Mouse (Mus musculus) midbrain, embryonic 11.5 days (tissue): Measurements from ENCODE around the gene Clec2d. TPM values are rescaled to one million over a fixed set of nuclear protein-coding genes. Genes with fewer than 3 reads are reported as not detected.

Experiments
- ATAC-seq: fragments of 200-750 bp; cut with Nextera tagmentation; 2 replicates; pipeline ENCODE4 v1.8.0; 2017; ENCODE audit warnings: moderate TSS enrichment, moderate library complexity; ENCODE audit not compliant: low FRiP score
- DNase-seq: peaks from one replicate; pipeline ENCODE4 v3.0.0; 2015; ENCODE audit warnings: low spot score; ENCODE audit errors: missing footprints
- H3K27ac ChIP-seq: fragments of 300-500 bp; sonication (generic); 2 replicates; pipeline ENCODE4 v1.5.1; 2014; ENCODE audit warnings: low read depth, low read length
- H3K27me3 ChIP-seq: fragments of 300-500 bp; sonication (generic); 2 replicates; pipeline ENCODE4 v1.6.1; 2014; ENCODE audit warnings: mild to moderate bottlenecking, low read length, moderate library complexity, mixed read lengths; ENCODE audit not compliant: control insufficient read depth, insufficient read depth
- H3K36me3 ChIP-seq: fragments of 300-500 bp; sonication (generic); 2 replicates; pipeline ENCODE4 v1.6.1; 2014; ENCODE audit warnings: mild to moderate bottlenecking, low read length, moderate library complexity, mixed read lengths; ENCODE audit not compliant: control insufficient read depth, insufficient read depth
- H3K4me1 ChIP-seq: fragments of 300-500 bp; sonication (generic); 2 replicates; pipeline ENCODE4 v1.6.1; 2014; ENCODE audit warnings: low read length; ENCODE audit not compliant: control insufficient read depth, insufficient read depth
- H3K4me2 ChIP-seq: fragments of 300-500 bp; sonication (generic); 2 replicates; pipeline ENCODE4 v1.6.1; 2014; ENCODE audit warnings: mild to moderate bottlenecking, moderate library complexity
- H3K4me3 ChIP-seq: fragments of 300-500 bp; sonication (generic); 2 replicates; pipeline ENCODE4 v1.5.1; 2014; ENCODE audit warnings: low read depth, low read length
- H3K9ac ChIP-seq: fragments of 300-500 bp; sonication (generic); 2 replicates; pipeline ENCODE4 v1.6.1; 2014; ENCODE audit warnings: low read length
- H3K9me3 ChIP-seq: fragments of 300-500 bp; sonication (generic); 2 replicates; pipeline ENCODE4 v1.6.1; 2016; ENCODE audit warnings: low read length; ENCODE audit not compliant: control insufficient read depth
- WGBS: fragments of 180-500 bp; shearing (Covaris S2); extraction: QIAGEN DNeasy Blood & Tissue Kit; methylation state at CpG from one replicate; pipeline ENCODE4 v1.1.7; 2014; 5-methylcytosine and 5-hydroxymethylcytosine counted together
- polyA plus RNA-seq: library from polyadenylated mRNA; unstranded; fragments of >200 nt; fragmentation: Nextera tagmentation; extraction: Ambion mirVana; gene quantifications from 2 replicates; pipeline ENCODE4 v1.2.1, GENCODE M21; 2014

The Clec2d gene
- polyA plus RNA-seq, 1 experiment from 2014 or later: not detected

DNA sequence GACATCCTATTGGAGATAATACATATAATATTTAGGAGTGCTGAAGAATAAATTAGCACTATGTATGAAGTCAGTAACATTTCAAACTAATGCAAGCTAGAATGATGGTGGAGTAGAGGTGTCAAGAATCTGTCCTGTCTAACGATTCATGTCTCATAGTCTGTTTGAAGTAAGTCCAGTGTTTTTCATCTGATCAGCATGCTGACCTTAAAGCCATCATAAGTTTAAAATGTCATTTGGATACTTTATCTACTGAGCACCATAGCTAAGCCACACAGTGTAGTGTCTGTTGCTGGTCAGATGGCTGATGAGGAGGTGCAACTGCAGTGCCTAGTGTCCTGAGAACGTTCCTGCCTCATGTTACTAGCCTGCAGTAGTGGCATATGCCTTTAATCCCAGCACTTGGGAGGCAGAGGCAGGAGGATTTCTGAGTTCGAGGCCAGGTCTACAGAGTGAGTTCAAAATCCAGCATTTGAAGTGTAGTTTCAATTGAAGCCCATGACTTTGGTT, 36.4 kb downstream of the Clec2d start:
- no peak overlapping the region for H3K4me2 ChIP-seq
- no peak for ATAC-seq
- H3K4me3 ChIP-seq: no peak overlapping the region
- no peaks in the 10 kb centered on the region for H3K27me3 ChIP-seq
- no peaks in the 10 kb centered on the region for H3K9me3 ChIP-seq
- WGBS: 81% methylated on average over 3 of the region's 3 CpGs
- no peak overlapping the region for H3K27ac ChIP-seq
- no peaks in the 10 kb centered on the region for H3K36me3 ChIP-seq
- H3K9ac ChIP-seq: no peak overlapping the region
- no peak for DNase-seq
- H3K4me1 ChIP-seq: no peaks in the 10 kb centered on the region

DNA sequence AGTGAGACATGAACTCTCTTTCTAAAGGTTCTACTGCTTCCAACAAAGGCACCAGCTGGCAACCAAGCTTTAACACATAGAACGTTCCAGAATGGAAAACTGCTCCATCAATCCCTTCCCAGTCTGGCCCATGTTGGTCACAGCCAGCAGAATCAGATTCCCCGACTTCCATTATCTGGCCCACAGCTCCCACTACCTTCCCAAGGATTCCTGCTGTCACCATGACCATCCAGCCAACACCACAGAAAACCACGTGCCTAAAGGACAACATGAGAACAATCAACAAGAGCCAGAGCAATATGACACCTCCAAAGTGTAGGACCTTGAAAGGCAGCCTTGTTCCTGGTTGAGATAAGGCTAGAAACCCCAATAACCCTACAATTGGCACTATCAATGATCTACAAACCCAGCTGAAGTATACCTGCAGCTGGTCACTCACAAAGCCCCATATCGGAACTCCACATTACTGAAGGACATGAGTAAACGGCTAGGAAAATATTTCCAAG, 37.8 kb downstream of the Clec2d start:
- no peaks in the 10 kb centered on the region for H3K27me3 ChIP-seq
- ATAC-seq: no peak

DNA sequence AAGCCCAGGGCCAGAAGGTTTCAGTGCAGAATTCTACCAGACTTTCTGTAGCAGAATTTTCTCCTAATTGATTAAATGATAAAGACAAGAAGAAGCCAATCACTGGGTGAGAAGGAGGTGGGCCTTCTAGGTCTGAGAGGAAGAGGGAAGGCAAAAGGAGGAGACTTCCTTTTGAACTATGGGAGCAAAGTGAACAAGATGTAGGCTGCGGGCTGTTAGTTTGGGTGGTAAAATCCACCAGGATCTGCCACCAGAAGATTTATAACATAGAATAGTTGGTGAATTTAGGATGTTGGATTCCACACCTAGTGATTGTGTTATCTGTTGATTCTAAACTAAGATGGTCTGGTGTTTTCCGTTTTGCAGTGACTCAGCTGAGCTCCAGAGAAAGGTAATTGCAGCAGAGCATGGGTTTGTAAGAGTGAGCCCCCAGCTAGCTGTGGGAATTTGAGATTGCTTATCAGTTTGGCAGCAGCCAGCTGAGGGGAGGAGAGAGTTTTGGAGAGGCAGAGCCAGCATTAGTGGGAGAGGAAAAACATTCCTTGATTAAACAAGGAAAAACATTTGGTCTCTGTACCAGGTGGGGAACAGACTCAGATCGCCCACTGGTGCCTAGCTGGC, 39.6 kb downstream of the Clec2d start:
- DNase-seq (no peak), ATAC-seq (no peak)
- Histone ChIP-seq H3K4me2 (no peak overlapping the region), H3K9me3 (no peaks in the 10 kb centered on the region), H3K9ac (no peak overlapping the region), H3K4me3 (no peak overlapping the region), H3K27me3 (no peaks in the 10 kb centered on the region), H3K36me3 (no peaks in the 10 kb centered on the region), H3K4me1 (no peaks in the 10 kb centered on the region), H3K27ac (no peak overlapping the region)
- 84% methylated on average over 3 of the region's 3 CpGs for WGBS

More for the DNA sequence above, 37.8 kb downstream of the Clec2d start:
- Histone ChIP-seq H3K9me3 (no peaks in the 10 kb centered on the region), H3K9ac (no peak overlapping the region), H3K4me2 (no peak overlapping the region), H3K36me3 (no peaks in the 10 kb centered on the region), H3K27ac (no peak overlapping the region), H3K4me3 (no peak overlapping the region), H3K4me1 (no peaks in the 10 kb centered on the region)
- DNase-seq: no peak
- 78% methylated on average over 5 of the region's 5 CpGs for WGBS

DNA sequence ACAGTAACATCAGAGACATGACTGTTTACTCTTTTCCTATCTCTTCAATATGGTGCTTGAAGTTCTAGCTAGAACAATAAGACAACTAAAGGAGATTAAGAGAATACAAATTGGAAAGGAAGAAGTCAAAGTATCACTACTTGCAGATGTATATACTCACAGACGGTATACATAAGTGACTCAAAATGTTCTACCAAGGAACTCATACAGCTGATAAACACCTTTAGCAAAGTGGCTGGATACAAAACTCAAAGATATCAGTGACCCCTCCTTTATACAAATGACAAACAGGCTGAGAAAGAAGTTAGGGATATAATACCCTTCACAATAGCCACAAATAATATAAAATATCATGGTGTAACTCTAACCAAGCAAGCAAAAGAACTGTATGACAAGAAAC, 40.6 kb downstream of the Clec2d start:
- Histone ChIP-seq H3K27me3 (no peaks in the 10 kb centered on the region), H3K9ac (no peak overlapping the region), H3K36me3 (no peaks in the 10 kb centered on the region), H3K4me3 (no peak overlapping the region), H3K4me2 (no peak overlapping the region), H3K4me1 (no peaks in the 10 kb centered on the region), H3K27ac (no peak overlapping the region), H3K9me3 (no peaks in the 10 kb centered on the region)
- ATAC-seq (no peak), DNase-seq (no peak)
- 90% methylated on average over 1 of the region's 1 CpGs for WGBS

DNA sequence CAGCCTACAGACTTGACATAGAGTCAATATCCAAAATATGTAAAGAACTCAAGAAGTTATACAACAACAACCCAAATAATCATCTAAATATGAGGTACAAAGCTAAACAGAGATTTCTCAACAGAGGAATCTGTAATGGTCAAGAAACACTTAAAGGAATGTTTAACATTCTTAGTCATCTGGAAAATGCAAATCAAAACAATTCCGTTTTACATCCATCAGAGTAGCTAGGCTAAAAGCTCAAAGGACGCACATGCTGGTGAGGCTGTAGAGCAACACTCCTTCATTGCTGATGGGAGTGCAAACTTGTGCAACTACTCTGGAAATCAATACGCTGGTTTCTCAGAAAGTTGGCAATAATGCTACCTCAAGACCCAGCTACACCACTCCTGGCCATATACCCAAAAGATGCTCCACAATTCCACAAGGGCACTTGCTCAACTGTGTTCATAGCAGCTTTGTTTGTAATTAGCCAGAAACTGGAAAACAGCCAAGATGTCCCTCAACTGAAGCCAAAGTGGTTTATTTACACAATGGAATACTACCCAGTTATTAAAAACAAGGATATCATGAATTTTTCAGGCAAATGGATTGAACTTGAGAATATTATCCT, 41.9 kb downstream of the Clec2d start:
- H3K27me3 ChIP-seq: no peaks in the 10 kb centered on the region
- DNase-seq (no peak), ATAC-seq (no peak)
- WGBS: 90% methylated on average over 3 of the region's 3 CpGs
- no peaks in the 10 kb centered on the region for H3K36me3 ChIP-seq
- H3K4me3 ChIP-seq: no peak overlapping the region
- H3K9ac ChIP-seq: no peak overlapping the region
- no peaks in the 10 kb centered on the region for H3K9me3 ChIP-seq
- no peak overlapping the region for H3K27ac ChIP-seq
- H3K4me2 ChIP-seq: no peak overlapping the region
- no peaks in the 10 kb centered on the region for H3K4me1 ChIP-seq

DNA sequence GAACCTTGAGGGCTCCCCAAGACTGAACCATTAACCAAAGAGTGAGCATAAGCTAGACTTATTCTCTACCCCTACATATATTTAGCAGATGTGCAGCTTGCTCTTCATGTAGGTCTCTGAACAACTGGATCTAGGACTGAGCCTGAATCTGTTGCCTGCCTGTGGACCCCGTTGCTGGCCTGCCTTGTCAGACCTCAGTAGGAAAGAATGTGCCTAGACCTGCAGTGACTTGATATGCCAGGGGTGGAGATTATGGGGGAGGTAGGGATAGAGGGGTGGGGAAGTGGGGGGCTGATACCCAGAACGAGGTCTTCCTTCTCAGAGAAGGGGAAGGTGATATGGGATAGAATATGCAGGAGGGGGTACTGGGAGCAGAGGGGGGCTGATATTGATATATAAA, 43.2 kb downstream of the Clec2d start:
- Histone ChIP-seq H3K4me2 (no peak overlapping the region), H3K4me3 (no peak overlapping the region), H3K27ac (no peak overlapping the region), H3K36me3 (no peaks in the 10 kb centered on the region), H3K9me3 (no peaks in the 10 kb centered on the region), H3K4me1 (no peaks in the 10 kb centered on the region), H3K27me3 (no peaks in the 10 kb centered on the region), H3K9ac (no peak overlapping the region)
- DNase-seq (no peak), ATAC-seq (no peak)
- WGBS: 78% methylated on average over 2 of the region's 2 CpGs

DNA sequence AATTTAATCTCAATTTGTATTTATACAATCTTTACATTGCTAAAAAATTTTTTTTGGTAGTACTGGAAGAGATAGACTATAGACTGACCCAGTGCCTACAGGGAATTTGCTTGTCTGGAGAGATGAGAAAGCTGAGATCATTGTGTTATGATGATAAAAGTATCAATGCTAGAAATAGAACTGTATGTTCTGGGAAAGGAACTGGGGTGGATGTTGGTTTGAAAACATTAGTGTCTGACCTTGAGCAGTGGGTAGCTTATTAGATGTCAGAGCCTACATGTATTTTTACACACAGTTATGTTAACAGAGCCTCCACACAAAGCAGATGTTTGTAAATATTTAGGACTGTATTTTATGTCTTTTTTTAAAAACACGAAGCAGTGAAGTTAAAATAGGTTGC, 43.7 kb downstream of the Clec2d start:
- DNase-seq: no peak
- Histone ChIP-seq H3K4me2 (no peak overlapping the region), H3K27ac (no peak overlapping the region), H3K4me1 (no peaks in the 10 kb centered on the region), H3K36me3 (no peaks in the 10 kb centered on the region), H3K9me3 (no peaks in the 10 kb centered on the region), H3K27me3 (no peaks in the 10 kb centered on the region), H3K9ac (no peak overlapping the region), H3K4me3 (no peak overlapping the region)
- ATAC-seq: no peak
- 85% methylated on average over 1 of the region's 1 CpGs for WGBS

DNA sequence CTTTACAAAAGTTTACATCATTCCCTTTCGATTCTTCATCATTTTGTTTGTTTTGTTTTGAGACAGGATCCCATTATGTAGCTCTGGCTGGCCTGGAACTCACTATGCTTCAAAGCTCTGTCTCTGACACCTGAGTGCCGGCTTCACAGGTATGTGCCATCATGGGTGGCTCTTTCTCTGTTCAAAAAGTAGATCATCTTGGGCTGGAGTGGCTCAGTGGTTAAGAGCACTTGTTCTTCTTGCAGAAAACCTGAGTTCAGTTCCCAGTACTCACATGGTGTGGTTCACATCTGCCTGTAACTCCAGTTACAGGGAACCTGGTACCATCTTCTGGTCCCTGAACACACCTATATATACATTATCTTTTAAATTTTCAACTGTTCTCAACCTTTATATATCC, 44.7 kb downstream of the Clec2d start:
- H3K9ac ChIP-seq: no peak overlapping the region
- no peak overlapping the region for H3K27ac ChIP-seq
- H3K4me3 ChIP-seq: no peak overlapping the region
- no peaks in the 10 kb centered on the region for H3K9me3 ChIP-seq
- 72% methylated on average over 2 of the region's 2 CpGs for WGBS
- no peak overlapping the region for H3K4me2 ChIP-seq
- ATAC-seq (no peak), DNase-seq (no peak)
- no peaks in the 10 kb centered on the region for H3K27me3 ChIP-seq
- no peaks in the 10 kb centered on the region for H3K4me1 ChIP-seq
- H3K36me3 ChIP-seq: no peaks in the 10 kb centered on the region

DNA sequence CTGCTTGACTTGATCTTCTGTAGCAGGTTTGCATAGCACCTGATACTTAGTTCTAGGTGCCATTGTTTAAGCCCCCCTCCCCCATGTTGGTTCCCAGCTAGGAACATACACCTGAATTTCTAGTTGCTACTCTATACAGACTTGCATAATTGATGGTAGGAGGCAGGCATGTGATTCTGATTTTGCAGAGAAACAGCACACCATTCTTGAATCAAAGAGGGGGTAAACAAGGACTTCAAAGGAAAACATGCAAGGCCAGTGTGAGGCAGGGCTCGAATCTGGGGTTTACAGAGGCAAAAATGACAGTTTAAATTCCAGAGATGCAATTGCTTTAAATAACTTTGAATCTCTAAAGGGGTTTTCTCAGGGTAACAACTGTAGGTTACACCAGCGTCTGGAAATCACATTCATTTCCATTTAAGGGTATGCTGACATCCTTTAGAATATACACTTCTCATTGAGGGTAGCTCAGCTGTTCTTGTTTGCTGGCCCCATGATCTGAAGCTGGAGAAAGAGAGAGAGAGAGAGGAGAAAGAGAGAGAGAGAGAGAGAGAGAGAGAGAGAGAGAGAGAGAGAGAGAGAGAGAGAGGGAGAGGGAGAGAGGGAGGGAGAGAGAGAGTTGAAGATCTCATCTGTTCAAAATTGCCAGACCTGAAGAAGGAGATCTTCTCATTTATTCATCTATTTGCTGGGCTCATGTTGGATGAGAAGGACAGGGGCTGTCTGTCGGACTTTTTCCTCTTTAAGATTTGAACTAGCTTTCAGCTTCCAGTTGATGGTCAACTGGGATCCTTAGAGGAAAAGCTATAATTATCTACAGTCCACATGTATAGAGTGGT, 48.7 kb downstream of the Clec2d start:
- DNase-seq (no peak), ATAC-seq (no peak)
- H3K9ac ChIP-seq: no peak overlapping the region
- H3K27me3 ChIP-seq: no peaks in the 10 kb centered on the region
- 63% methylated on average over 3 of the region's 3 CpGs for WGBS
- no peaks in the 10 kb centered on the region for H3K9me3 ChIP-seq
- no peak overlapping the region for H3K4me3 ChIP-seq
- no peaks in the 10 kb centered on the region for H3K4me1 ChIP-seq
- H3K27ac ChIP-seq: no peak overlapping the region
- no peaks in the 10 kb centered on the region for H3K36me3 ChIP-seq
- H3K4me2 ChIP-seq: no peak overlapping the region
